Mouse (Mus musculus): ENCODE data around the gene Rhox13.

The Rhox13 gene

DNA sequence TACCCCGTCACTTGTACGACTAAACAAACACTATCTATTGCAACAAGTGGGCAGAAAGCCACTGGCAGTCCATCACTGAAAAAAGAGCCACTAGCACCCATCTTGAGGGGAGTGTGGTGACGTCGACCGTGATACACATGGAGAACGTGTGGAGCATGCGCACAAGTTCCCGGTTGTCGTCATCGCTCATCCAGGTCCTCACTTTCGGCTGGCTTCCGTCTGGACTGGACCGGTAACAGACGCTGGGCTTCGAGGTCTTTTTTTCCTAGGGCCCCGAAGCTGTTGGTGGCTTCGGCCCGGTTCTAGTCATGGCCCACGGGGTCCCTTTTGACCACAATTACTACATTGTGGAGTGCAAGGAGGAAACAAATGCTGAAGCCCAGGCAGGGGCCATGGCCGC is at the start of gene Rhox13:
Gene Rhox13, plus strand, starts transcription at position 238 of the 400 bp plus-strand sequence.
- DNase-seq: no peak

DNA sequence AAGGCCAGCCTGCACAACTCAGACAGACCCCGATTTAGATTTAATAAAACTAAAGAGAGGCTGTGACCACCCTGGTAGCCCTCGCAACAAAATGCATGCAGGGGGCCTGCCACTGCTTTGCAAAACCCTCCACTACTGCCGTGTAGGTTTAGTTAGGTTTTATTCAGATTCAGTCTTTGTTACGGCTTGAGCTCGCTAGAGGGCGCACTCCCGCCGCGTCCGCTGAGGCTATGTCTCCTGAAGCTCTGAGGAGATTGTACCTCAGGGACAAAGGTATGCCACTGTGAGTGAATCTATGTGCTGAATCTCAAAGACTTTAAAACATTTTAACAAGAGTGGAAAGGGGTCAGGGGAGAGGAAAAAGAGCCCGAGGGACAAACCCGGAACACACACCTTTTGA is 36.8 kb upstream of the Rhox13 start:
- DNase-seq: no peak

DNA sequence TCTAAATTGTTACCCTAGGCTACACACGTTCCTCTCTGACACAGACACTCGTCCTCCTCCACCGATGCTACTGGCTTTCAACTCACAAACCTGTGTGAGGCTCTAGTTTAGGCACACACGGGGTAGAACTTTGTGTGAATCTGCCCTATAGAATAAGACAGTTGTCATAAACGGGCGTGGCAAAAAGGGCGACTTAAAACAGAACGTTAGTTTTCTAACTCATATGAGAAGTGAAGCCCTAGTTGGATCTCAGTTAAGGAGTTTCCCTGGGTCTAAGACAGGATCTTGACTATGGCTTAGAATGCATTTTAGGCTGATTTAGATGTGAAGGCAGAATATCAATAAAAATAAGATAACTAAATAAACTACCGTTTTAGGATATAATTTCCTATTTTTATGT is 36.0 kb upstream of the Rhox13 start, which contains the start of gene Rhox11:
Gene Rhox11, minus strand, starts transcription at position 101 of the 400 bp plus-strand sequence.
- no peak for DNase-seq

DNA sequence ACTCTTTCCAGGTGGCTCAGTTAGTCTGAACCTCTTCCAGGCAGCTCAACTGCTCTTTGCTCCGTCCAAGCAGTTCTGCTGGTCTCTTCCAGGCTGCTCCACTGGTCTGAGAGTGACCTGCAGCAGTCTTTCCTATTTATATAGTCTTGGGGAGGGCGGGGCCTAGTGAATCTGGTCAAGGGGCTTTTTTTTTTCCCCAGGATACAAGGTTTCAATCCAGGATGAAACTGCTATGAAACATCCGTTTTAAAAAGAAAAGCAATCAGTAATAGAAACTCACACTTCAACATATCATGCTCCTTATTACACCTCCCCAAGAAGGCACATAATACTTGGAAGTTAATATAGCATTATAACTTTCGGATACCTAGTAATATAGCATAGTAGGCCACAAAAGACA is 10.2 kb upstream of the Rhox13 start, which contains the start of gene Rhox12:
Gene Rhox12, minus strand, starts transcription at position 101 of the 400 bp plus-strand sequence.
- no peak for DNase-seq

DNA sequence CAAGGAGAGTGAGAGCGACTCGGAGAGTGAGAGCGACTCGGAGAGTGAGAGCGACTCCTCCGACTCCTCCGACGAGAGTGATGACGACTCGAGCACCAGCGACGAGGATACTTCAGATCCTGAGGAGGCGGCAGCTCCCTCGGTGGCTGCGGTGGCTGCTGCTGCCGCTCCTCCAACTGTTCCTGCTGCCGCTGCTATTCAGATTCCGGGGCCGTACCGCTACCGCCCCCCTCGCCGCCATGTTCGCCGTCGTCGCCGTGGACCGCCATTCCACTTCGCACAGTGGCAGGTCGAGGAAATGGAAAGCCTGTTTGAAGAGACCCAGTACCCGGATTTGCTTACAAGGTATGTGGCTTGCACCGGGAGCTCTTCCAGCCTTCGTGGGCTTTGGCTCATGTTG is 459 bp downstream of the Rhox13 start:
- no peak for DNase-seq

DNA sequence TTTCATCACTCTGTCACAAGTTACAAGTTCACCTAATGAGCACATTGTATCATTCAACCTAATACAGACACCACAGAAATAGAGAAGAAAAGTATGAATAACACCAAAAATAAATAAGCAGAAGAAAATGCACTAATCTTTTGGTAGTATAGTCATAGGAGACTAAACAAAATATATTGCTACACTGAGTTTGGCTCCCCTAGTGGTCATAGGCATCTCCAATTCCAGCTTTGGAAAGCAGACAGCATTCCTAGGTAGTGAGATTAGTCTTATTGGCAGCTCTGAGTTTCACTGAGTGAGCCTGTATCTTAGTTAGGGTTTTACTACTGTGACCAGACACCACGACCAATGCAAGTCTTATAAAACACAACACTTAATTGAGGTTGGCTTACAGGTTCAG is 38.1 kb downstream of the Rhox13 start:
- DNase-seq: no peak

DNA sequence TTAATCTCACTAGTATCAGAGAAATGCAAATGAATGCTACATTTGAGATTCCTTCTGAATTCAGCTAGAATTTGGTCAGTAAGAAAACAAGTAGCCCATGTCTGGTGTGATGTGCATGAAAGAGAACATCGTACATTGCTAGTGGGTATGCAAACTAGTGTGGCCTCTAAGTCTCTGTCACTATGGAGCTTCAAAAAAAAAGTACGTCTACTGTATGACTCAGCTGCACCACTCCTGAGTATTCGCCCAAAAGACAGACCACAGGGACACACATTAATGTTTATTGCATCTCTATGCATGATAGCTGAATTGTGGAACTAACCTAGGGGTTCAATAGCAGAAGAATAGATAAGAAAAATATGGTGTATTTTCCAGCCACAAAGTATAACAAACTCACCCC is 44.3 kb downstream of the Rhox13 start:
- no peak for DNase-seq

DNA sequence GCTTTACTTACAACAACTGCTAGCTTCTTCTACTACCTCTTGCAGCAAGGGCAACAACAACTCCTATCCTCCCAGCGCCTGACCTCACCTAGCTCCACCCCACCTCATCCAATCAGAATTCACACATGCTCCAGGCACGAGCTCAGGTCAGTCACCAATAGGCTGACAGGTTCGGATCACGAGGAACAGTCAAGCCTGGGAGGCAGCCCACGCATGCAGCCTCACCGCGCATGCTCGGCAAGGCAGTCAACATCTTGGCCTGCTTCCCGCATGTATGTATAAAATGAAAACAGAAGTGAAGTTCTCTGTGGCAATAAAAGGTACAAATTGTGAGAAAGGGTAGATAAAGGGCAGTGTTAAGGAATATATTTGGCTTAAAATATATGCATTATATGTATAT is 45.0 kb downstream of the Rhox13 start:
- DNase-seq: no peak

DNA sequence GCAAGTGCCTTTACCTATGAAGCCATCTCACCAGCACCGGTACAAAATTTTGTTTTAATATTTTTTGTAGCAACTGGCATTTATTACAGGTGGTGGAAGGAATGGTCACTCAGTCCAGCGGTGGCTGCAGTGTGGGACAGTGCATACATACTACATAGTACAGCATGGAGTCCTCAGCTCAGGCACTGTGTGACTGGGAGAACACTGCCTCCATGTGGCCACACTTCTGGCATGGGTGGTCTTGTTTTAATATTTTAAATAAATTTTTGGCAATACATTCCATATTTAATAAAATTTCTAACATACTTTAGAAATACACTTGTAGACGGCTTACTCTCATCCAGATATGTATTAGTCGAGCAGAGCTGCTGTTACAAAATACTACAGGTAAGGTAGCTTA is 45.6 kb downstream of the Rhox13 start:
- no peak for DNase-seq

Data from cerebellum, adult 11-12 months (tissue).